Mouse (Mus musculus): ENCODE measurements at regions not wholly inside any gene's neighbourhood (a gene's known extent, or its start where the extent isn't known, plus 50 kb on each side); places are given as distances from the start of the nearest gene placed in this dataset.

DNA sequence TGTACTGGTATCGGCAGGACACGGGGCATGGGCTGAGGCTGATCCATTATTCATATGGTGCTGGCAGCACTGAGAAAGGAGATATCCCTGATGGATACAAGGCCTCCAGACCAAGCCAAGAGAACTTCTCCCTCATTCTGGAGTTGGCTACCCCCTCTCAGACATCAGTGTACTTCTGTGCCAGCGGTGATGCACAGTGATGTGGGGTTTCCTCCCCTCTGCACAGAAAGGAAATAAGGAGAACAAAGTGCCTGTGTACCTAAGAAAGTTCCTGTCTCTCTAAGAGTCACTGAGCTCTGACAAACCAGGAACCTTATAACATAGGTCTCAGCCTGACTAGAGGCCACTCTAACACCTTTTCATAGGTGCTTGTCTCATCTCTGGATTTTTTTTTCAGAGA, 86.3 kb upstream of the 2210010C04Rik start:
- DNase-seq, result no peak

GRCm38 (mm10) chr6:41119176-41119575, 83.9 kb upstream of the 2210010C04Rik start:
- DNase-seq, result no peak

DNA sequence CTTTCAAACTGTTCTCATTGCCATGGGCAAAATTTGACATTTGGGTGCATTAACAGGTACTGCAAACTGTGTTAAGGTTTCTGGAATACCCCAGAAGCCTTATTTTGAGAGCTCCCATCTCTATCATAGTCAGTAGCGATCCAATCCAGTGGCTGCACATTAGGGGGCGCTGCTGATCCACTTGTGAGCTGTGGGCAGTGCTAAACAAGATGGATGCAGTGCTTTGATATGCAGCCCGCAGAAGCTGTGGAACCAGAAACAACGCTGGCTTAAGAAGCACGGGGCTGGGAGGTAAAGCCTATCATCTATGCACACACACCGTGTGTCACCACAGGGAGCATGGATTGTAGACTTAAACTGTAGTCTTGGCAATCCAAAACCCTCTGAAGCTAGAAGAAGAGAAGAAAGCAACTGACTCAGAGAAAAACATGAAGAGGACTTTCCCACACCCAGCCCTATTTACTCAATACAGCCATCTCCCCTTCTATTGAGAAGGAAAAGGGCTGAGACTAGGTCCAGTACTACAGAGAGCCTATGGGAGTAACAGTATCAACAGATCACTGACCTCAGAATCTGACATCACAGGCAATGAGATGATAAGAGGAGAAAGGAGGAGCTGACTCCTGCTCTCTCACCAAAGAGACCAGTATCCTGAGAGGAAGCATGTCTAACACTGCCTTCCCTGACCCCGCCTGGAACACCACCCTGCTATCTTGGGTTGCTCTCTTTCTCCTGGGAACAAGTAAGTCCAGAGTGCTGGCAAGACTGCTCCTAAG, 83.1 kb upstream of the 2210010C04Rik start:
- DNase-seq, result peak; percentile 63 to 69

DNA sequence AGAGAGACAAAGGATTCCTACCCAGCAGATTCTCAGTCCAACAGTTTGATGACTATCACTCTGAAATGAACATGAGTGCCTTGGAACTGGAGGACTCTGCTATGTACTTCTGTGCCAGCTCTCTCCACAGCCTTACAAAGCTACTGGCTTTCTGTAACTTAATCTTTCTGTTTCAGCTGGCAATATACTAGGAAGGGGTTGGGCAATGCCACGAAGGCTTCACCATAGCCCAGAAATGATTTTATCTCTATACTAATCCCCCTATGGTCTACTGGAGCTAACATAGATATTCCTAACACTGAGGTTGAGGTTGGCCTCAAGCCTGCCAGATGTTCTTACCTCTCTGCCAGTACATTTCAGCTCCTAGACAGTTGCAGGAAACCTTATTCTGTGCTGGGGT, 78.6 kb upstream of the 2210010C04Rik start:
- DNase-seq, result no peak

- DNase-seq, result peak in 1 of 2 experiments; percentile 38
Observed at GRCm38 (mm10) chr6:41112861-41113610, 77.7 kb upstream of the 2210010C04Rik start.

DNA sequence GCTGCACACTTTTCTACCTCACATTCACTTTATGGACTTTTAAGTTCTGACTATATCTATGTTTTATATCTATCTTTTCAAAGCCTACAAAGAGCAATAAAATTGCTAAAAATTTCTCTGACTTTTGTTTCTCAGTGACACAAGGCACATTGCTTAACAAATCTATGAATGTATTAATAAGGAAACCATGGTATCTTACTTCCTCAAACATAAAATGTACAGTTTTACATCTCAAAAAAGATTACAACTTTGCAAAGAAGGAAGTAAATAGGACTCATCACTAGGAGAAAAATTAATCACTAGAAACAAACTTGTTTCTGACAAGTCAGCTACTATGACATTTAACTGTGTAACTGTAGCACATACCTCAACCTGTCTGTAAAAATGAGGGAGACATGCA, 76.5 kb upstream of the 2210010C04Rik start:
- DNase-seq, result no peak

GRCm38 (mm10) chr6:41108897-41109296, 73.6 kb upstream of the 2210010C04Rik start:
- DNase-seq, result no peak

- DNase-seq, result no peak
Observed at GRCm38 (mm10) chr6:41103689-41104400, 68.5 kb upstream of the 2210010C04Rik start.

DNA sequence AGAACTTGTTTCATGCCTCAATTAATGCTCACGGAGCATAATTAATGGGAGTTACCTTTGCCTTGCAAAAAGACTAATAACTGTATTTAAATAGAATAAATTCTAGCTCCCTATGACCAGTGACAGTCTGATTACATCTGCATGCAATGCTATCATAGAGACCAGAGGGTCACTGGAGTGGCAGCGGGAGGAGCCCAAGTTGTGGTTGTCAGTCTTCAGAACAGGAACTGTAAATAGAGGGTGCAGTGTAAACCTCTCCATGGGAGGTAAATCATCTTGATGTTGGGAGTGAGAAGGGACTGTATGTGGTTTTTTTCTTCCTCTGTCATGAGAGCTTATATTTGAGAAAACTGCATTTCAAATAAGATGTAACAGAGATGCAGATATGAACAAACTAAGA, 66.7 kb upstream of the 2210010C04Rik start:
- DNase-seq, result no peak

DNA sequence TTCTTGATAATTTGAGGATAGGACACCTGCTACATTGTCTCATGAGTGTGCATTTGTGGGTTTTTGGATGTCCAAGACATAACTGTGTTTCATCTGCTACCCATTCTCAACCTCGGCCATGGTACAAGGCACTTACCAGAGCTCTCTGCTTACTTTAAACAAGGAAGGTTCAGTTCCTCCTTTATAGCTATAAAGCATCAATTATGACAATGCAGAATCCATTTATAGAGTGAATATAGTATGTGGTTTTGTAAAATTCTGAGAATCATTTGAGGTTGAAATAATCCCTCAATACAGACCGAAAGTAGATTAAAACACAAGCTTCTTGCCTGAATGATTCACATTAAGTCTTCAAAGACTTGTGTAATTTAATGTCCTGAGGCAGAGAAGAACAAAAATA, 64.9 kb upstream of the 2210010C04Rik start:
- DNase-seq, result no peak

GRCm38 (mm10) chr6:41091177-41091829, 56.0 kb upstream of the 2210010C04Rik start:
- DNase-seq, result no peak
